Mouse (Mus musculus) stomach, postnatal 0 days (tissue): Measurements from ENCODE around the gene Clptm1.

Experiments used
- CTCF ChIP-seq: IDR thresholded peaks from 2 replicates; pipeline ENCODE4 v1.5.1; 2016; ENCODE audit warnings: antibody characterized with exemption, low read depth, mild to moderate bottlenecking, moderate library complexity
- EP300 ChIP-seq: optimal IDR thresholded peaks from 2 replicates; pipeline ENCODE3; 2016; ENCODE audit warnings: antibody characterized with exemption

GRCm38 (mm10) chr7:19688611-19689010, 23.8 kb upstream of the Clptm1 start:
- TF ChIP-seq CTCF (no peak), EP300 (no peak)
